Comparison of ENCODE assay signal across 30 mouse cellular contexts in the genomic region with DNA sequence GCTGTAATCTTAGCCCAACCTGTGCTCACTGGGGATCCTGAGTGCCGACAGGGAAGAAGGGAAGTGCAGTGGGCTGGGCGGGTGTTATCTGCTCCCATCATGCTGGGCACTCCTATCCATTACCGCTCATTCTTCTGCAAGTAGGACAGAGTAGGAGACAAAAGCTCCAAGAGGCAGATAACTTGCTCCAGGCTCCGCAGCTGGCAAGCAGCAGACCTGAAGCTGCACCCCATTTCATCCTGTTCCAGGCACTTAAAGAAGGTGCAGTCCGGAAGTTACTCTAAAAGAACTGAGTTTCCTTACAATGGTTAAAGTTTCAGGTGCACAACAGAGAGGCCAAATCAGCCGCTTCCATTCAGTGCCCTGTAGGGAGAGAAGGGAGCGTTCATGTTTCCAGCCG. TPM values are rescaled to one million over a fixed set of nuclear protein-coding genes. Genes with fewer than 3 reads are reported as not detected.
DNase-seq lines count a peak whose midpoint lies in the region; ATAC-seq lines count a peak whose summit lies in the region.
"Had no signal": no experiment of that assay in that cellular context is flagged by ENCODE, and none has a peak within 500 bp of the region (broad histone marks: within the 10 kb centered on the region; RNA-seq: fewer than 3 reads in every experiment).

No protein-coding gene starts in this region.

- H3K9ac ChIP-seq in hindbrain, embryonic 13.5 days: 0 out of 2 replicates have a peak overlapping the region, but pooled peaks have one; percentile 11
- no peak overlapping the region for H3K9ac ChIP-seq in hindbrain, embryonic 16.5 days (ENCODE audit: low read depth, low read length)
- H3K9ac ChIP-seq: embryonic facial prominence, embryonic 13.5 days; embryonic facial prominence, embryonic 15.5 days; forebrain, embryonic 12.5 days had no signal

- peaks cover 12% of the 10 kb centered on the region for H3K4me1 ChIP-seq in hindbrain, embryonic 13.5 days (replicated peaks)
- H3K4me1 ChIP-seq in hindbrain, embryonic 16.5 days (ENCODE audit: control insufficient read depth, insufficient read depth, low read depth, low read length): peaks cover 5% of the 10 kb centered on the region

- H3K27ac ChIP-seq in hindbrain, embryonic 13.5 days: no peak overlapping the region
- no peak overlapping the region for H3K27ac ChIP-seq in hindbrain, embryonic 16.5 days (ENCODE audit: low read depth, low read length)
- H3K27ac ChIP-seq: embryonic facial prominence, embryonic 13.5 days; embryonic facial prominence, embryonic 15.5 days; forebrain, embryonic 10.5 days; forebrain, embryonic 12.5 days had no signal

- H3K9me3 ChIP-seq in hindbrain, embryonic 13.5 days: no peaks in the 10 kb centered on the region
- H3K9me3 ChIP-seq in hindbrain, embryonic 16.5 days (ENCODE audit: control insufficient read depth, low read length): no peaks in the 10 kb centered on the region
- H3K9me3 ChIP-seq: embryonic facial prominence, embryonic 13.5 days; embryonic facial prominence, embryonic 15.5 days; forebrain, embryonic 10.5 days; forebrain, embryonic 12.5 days had no signal

- H3K4me3 ChIP-seq in hindbrain, embryonic 13.5 days: no peak overlapping the region
- no peak overlapping the region for H3K4me3 ChIP-seq in hindbrain, embryonic 16.5 days (ENCODE audit: low read length)
- H3K4me3 ChIP-seq: embryonic facial prominence, embryonic 13.5 days; embryonic facial prominence, embryonic 15.5 days; erythroblast, embryonic 14.5 days; forebrain, embryonic 10.5 days; forebrain, embryonic 12.5 days had no signal

- no peaks in the 10 kb centered on the region; the same call in 1 of the 2 replicates for H3K27me3 ChIP-seq in hindbrain, embryonic 13.5 days
- no peaks in the 10 kb centered on the region for H3K27me3 ChIP-seq in hindbrain, embryonic 16.5 days (replicated peaks; ENCODE audit: control insufficient read depth, insufficient read depth, low read length)
- H3K27me3 ChIP-seq: forebrain, embryonic 12.5 days had no signal

- WGBS in hindbrain, embryonic 13.5 days: 69% methylated on average over 8 of the region's 8 CpGs
- WGBS in hindbrain, embryonic 16.5 days: 62% methylated on average over 8 of the region's 8 CpGs

- no peaks in the 10 kb centered on the region for H3K36me3 ChIP-seq in hindbrain, embryonic 13.5 days
- no peaks in the 10 kb centered on the region for H3K36me3 ChIP-seq in hindbrain, embryonic 16.5 days (ENCODE audit: control insufficient read depth, insufficient read depth, low read length)
- H3K36me3 ChIP-seq: embryonic facial prominence, embryonic 13.5 days; embryonic facial prominence, embryonic 15.5 days; forebrain, embryonic 12.5 days had no signal

- peak; percentile 70 for DNase-seq in R1 (ENCODE audit: low read depth, low spot score)
- DNase-seq in layer of hippocampus, adult 18-20 months (ENCODE audit: low spot score in 2 of 2): no peak
- DNase-seq in right cerebral cortex, postnatal 10 days (ENCODE audit: low spot score in 2 of 2): no peak
- DNase-seq: adrenal gland, adult 2 months; adrenal gland, postnatal 10 days; adrenal gland, postnatal 25 days; cerebellum, adult 11 months; cerebellum, adult 18-20 months; cerebellum, adult 8-10 months; cerebellum, postnatal 14 days; cerebellum, postnatal 36 days; embryo, embryonic 11 days had no signal

- ATAC-seq in hindbrain, embryonic 13.5 days (ENCODE audit: low FRiP score): no peak
- ATAC-seq in hindbrain, embryonic 16.5 days: no peak
- ATAC-seq: forebrain, embryonic 14.5 days; forebrain, embryonic 16.5 days had no signal

- no peak overlapping the region for H3K4me2 ChIP-seq in hindbrain, embryonic 13.5 days
- H3K4me2 ChIP-seq in hindbrain, embryonic 16.5 days (ENCODE audit: low read length): no peak overlapping the region
- H3K4me2 ChIP-seq: embryonic facial prominence, embryonic 13.5 days; embryonic facial prominence, embryonic 15.5 days; forebrain, embryonic 12.5 days had no signal

RNA-seq across cellular contexts. Expression of a gene that starts 21.9 kb away (rescaled TPM):
- polyA plus RNA-seq in hindbrain, embryonic 13.5 days (2015; fragmentation: Nextera tagmentation; extraction: Ambion mirVana): not detected in 2 replicates
- polyA plus RNA-seq in hindbrain, embryonic 16.5 days (2015; fragmentation: Nextera tagmentation; extraction: Ambion mirVana): not detected in 2 replicates
- total RNA-seq in layer of hippocampus, adult 18-20 months (2021): not detected
- total RNA-seq: adrenal gland, adult 2 months; adrenal gland, postnatal 10 days; adrenal gland, postnatal 25 days; adrenal gland, postnatal 4 days; CH12.LX; common myeloid progenitor, adult 5-6 weeks; ES-E14; MEL had no signal
- polyA plus RNA-seq: adrenal gland, adult 2 months; brain, embryonic 14.5 days; C2C12; embryonic facial prominence, embryonic 11.5 days; embryonic facial prominence, embryonic 13.5 days; embryonic facial prominence, embryonic 15.5 days; erythroblast, embryonic 14.5 days; forebrain, embryonic 10.5 days; forebrain, embryonic 14.5 days; frontal cortex, adult 2 months had no signal

RNA-seq across cellular contexts. Expression of a gene that starts 53.5 kb away (rescaled TPM):
- 59.9 and 61.5 TPM in 2 replicates for polyA plus RNA-seq in hindbrain, embryonic 13.5 days (2015; fragmentation: Nextera tagmentation; extraction: Ambion mirVana)
- 54.6 and 55.7 TPM in 2 replicates for polyA plus RNA-seq in hindbrain, embryonic 16.5 days (2015; fragmentation: Nextera tagmentation; extraction: Ambion mirVana)
- 10 to 100 TPM; 30.4 to 30.7 TPM for total RNA-seq in layer of hippocampus, adult 18-20 months (2021)
